Mouse (Mus musculus) stomach, postnatal 0 days (tissue): ENCODE measurements around the gene Stk38l.

Experiments used
- CTCF ChIP-seq: IDR thresholded peaks from 2 replicates; pipeline ENCODE4 v1.5.1; 2016; ENCODE audit warnings: antibody characterized with exemption, low read depth, mild to moderate bottlenecking, moderate library complexity
- EP300 ChIP-seq: optimal IDR thresholded peaks from 2 replicates; pipeline ENCODE3; 2016; ENCODE audit warnings: antibody characterized with exemption

GRCm38 (mm10) chr6:146731692-146732091 is 6.9 kb downstream of the Stk38l start:
- TF ChIP-seq CTCF (no peak), EP300 (no peak)
